26 mouse cellular contexts compared by ENCODE assay signal in genomic region chr17:65665786-65666387, GRCm38 (mm10). TPM values are rescaled to one million over a fixed set of nuclear protein-coding genes. Genes with fewer than 3 reads are reported as not detected.
DNase-seq lines count a peak whose midpoint lies in the region; ATAC-seq and TF ChIP-seq lines count a peak whose summit lies in the region.
"Had no signal": no experiment of that assay in that cellular context is flagged by ENCODE, and none has a peak within 500 bp of the region (broad histone marks: within the 10 kb centered on the region; RNA-seq: fewer than 3 reads in every experiment).

No protein-coding gene starts in this region.

- WGBS in kidney, embryonic 14.5 days, result 65% methylated on average over 12 of the region's 12 CpGs
- 79% methylated on average over 12 of the region's 12 CpGs for WGBS in intestine, embryonic 15.5 days
- WGBS in stomach, embryonic 16.5 days, result 83% methylated on average over 12 of the region's 12 CpGs
- 92% methylated on average over 12 of the region's 12 CpGs for WGBS in limb, embryonic 10.5 days

- H3K27ac ChIP-seq in kidney, embryonic 14.5 days (ENCODE audit: low read depth, low read length), result no peak overlapping the region
- peak overlapping the region; percentile 58 for H3K27ac ChIP-seq in MEL (ENCODE audit: control insufficient read depth, low read depth, low read length)
- no peak overlapping the region for H3K27ac ChIP-seq in intestine, embryonic 15.5 days
- H3K27ac ChIP-seq in stomach, embryonic 16.5 days (ENCODE audit: low read length), result peak overlapping the region; percentile 3; the same call in 1 of the 2 replicates
- H3K27ac ChIP-seq in limb, embryonic 10.5 days, result no peak overlapping the region
- H3K27ac ChIP-seq: embryonic facial prominence, embryonic 13.5 days; forebrain, embryonic 12.5 days; heart, embryonic 13.5 days; layer of hippocampus, adult 2 months; limb, embryonic 12.5 days; liver, embryonic 13.5 days; midbrain, embryonic 15.5 days; neural tube, embryonic 13.5 days had no signal

- 0 out of 2 replicates have a peak, but pooled peaks cover 2% of the 10 kb centered on the region for H3K4me1 ChIP-seq in kidney, embryonic 14.5 days (ENCODE audit: control insufficient read depth, insufficient read depth, low read length)
- peaks cover 28 to 35% of the 10 kb centered on the region in 2 experiments for H3K4me1 ChIP-seq in MEL (ENCODE audit: control insufficient read depth in 1 of 2, insufficient read depth in 2 of 2, low read length in 2 of 2)
- H3K4me1 ChIP-seq in intestine, embryonic 15.5 days (replicated peaks), result no peaks in the 10 kb centered on the region
- peaks cover 12% of the 10 kb centered on the region for H3K4me1 ChIP-seq in stomach, embryonic 16.5 days (ENCODE audit: control insufficient read depth, insufficient read depth, low read length)
- H3K4me1 ChIP-seq in limb, embryonic 10.5 days, result peaks cover 10% of the 10 kb centered on the region; the same call in 1 of the 2 replicates
- H3K4me1 ChIP-seq: embryonic facial prominence, embryonic 13.5 days; forebrain, embryonic 12.5 days had no signal

- TF ChIP-seq RAD21 in MEL (IDR thresholded peaks at IDR 0.05; ENCODE audit: low read depth, low read length), result no peak

- H3K4me3 ChIP-seq in kidney, embryonic 14.5 days (ENCODE audit: low read length), result no peak overlapping the region
- no peak overlapping the region; a peak in 1 of 4 replicates for H3K4me3 ChIP-seq in MEL (ENCODE audit: control insufficient read depth in 1 of 2, insufficient read depth in 1 of 2, low read depth in 2 of 2, low read length in 2 of 2)
- no peak overlapping the region for H3K4me3 ChIP-seq in intestine, embryonic 15.5 days (replicated peaks)
- H3K4me3 ChIP-seq in stomach, embryonic 16.5 days (replicated peaks; ENCODE audit: low read length), result no peak overlapping the region
- H3K4me3 ChIP-seq in limb, embryonic 10.5 days, result no peak overlapping the region
- H3K4me3 ChIP-seq: embryonic facial prominence, embryonic 13.5 days; erythroblast, embryonic 14.5 days; forebrain, embryonic 12.5 days; heart, embryonic 13.5 days; layer of hippocampus, adult 2 months; limb, embryonic 12.5 days; liver, embryonic 13.5 days; megakaryocyte, embryonic 14.5 days; midbrain, embryonic 15.5 days; neural tube, embryonic 13.5 days had no signal

- H3K9me3 ChIP-seq in kidney, embryonic 14.5 days (ENCODE audit: control insufficient read depth, low read length), result no peaks in the 10 kb centered on the region
- H3K9me3 ChIP-seq in MEL (replicated peaks; ENCODE audit: insufficient read depth, low read length), result no peaks in the 10 kb centered on the region
- H3K9me3 ChIP-seq in intestine, embryonic 15.5 days, result no peaks in the 10 kb centered on the region
- no peaks in the 10 kb centered on the region for H3K9me3 ChIP-seq in stomach, embryonic 16.5 days (replicated peaks; ENCODE audit: control insufficient read depth, low read length)
- H3K9me3 ChIP-seq in limb, embryonic 10.5 days (replicated peaks), result no peaks in the 10 kb centered on the region
- H3K9me3 ChIP-seq: embryonic facial prominence, embryonic 13.5 days; forebrain, embryonic 12.5 days; heart, embryonic 13.5 days; limb, embryonic 12.5 days; liver, embryonic 13.5 days; megakaryocyte, embryonic 14.5 days; midbrain, embryonic 15.5 days; neural tube, embryonic 13.5 days had no signal

- H3K27me3 ChIP-seq in kidney, embryonic 14.5 days (ENCODE audit: control insufficient read depth, insufficient read depth, low read length), result no peaks in the 10 kb centered on the region
- H3K27me3 ChIP-seq in MEL (ENCODE audit: control insufficient read depth in 1 of 2, insufficient read depth in 2 of 2, low read length in 2 of 2), result no peaks in the 10 kb centered on the region
- H3K27me3 ChIP-seq in intestine, embryonic 15.5 days (replicated peaks), result no peaks in the 10 kb centered on the region
- no peaks in the 10 kb centered on the region for H3K27me3 ChIP-seq in stomach, embryonic 16.5 days (ENCODE audit: control insufficient read depth, insufficient read depth, low read length)
- no peaks in the 10 kb centered on the region for H3K27me3 ChIP-seq in limb, embryonic 10.5 days (ENCODE audit: low read depth, poor library complexity, severe bottlenecking)
- H3K27me3 ChIP-seq: embryonic facial prominence, embryonic 13.5 days; forebrain, embryonic 12.5 days; heart, embryonic 13.5 days; limb, embryonic 12.5 days; liver, embryonic 13.5 days; midbrain, embryonic 15.5 days; neural tube, embryonic 13.5 days had no signal

- DNase-seq in kidney, adult 18-20 months, result no peak
- DNase-seq in MEL (ENCODE audit: low read depth, low spot score), result no peak
- no peak for DNase-seq in ovary, postnatal 36 days (ENCODE audit: low spot score)
- DNase-seq in limb, embryonic 10.5 days (ENCODE audit: low spot score), result no peak
- DNase-seq: cerebellum, adult 2 months; cerebellum, postnatal 25 days; liver, embryonic 13.5 days; lung, adult 2 months; right cerebral cortex, adult 18-20 months; thymus, postnatal 25 days had no signal

- TF ChIP-seq EP300 in MEL (IDR thresholded peaks at IDR 0.05; ENCODE audit: low read depth in 1 of 2, low read length in 2 of 2), result no peak

- no peak for TF ChIP-seq CTCF in MEL (IDR thresholded peaks at IDR 0.05 in 2 of 3, conservative IDR thresholded peaks at IDR 0.05 in 1 of 3; ENCODE audit: control insufficient read depth in 1 of 3, insufficient read depth in 1 of 3, low read depth in 2 of 3, low read length in 3 of 3, poor library complexity in 1 of 3, severe bottlenecking in 1 of 3)

- no peaks in the 10 kb centered on the region for H3K36me3 ChIP-seq in kidney, embryonic 14.5 days (ENCODE audit: control insufficient read depth, insufficient read depth, low read length)
- peaks cover 0 to 37% of the 10 kb centered on the region in 2 experiments; a peak in 2 of 4 replicates for H3K36me3 ChIP-seq in MEL (ENCODE audit: control insufficient read depth in 1 of 2, insufficient read depth in 2 of 2, low read length in 2 of 2)
- H3K36me3 ChIP-seq in intestine, embryonic 15.5 days, result no peaks in the 10 kb centered on the region
- H3K36me3 ChIP-seq in stomach, embryonic 16.5 days (ENCODE audit: control insufficient read depth, insufficient read depth, low read length), result no peaks in the 10 kb centered on the region
- no peaks in the 10 kb centered on the region for H3K36me3 ChIP-seq in limb, embryonic 10.5 days
- H3K36me3 ChIP-seq: forebrain, embryonic 12.5 days; heart, embryonic 13.5 days; liver, embryonic 13.5 days; midbrain, embryonic 15.5 days had no signal

- H3K79me2 ChIP-seq in MEL (ENCODE audit: control insufficient read depth, insufficient read depth, low read length, poor library complexity), result no peaks in the 10 kb centered on the region

- H3K9ac ChIP-seq in kidney, embryonic 14.5 days (ENCODE audit: low read depth, low read length), result no peak overlapping the region
- peak overlapping the region; percentile 23; the same call in 1 of the 2 replicates for H3K9ac ChIP-seq in MEL (ENCODE audit: control insufficient read depth, low read depth, low read length, poor library complexity, severe bottlenecking)
- no peak overlapping the region for H3K9ac ChIP-seq in intestine, embryonic 15.5 days
- no peak overlapping the region for H3K9ac ChIP-seq in stomach, embryonic 16.5 days (ENCODE audit: low read length)
- H3K9ac ChIP-seq: embryonic facial prominence, embryonic 13.5 days; forebrain, embryonic 12.5 days; heart, embryonic 13.5 days; limb, embryonic 12.5 days; liver, embryonic 13.5 days; midbrain, embryonic 15.5 days; neural tube, embryonic 13.5 days had no signal

- no peak overlapping the region for H3K4me2 ChIP-seq in kidney, embryonic 14.5 days (replicated peaks; ENCODE audit: low read depth, low read length)
- no peak overlapping the region for H3K4me2 ChIP-seq in intestine, embryonic 15.5 days (replicated peaks)
- H3K4me2 ChIP-seq in stomach, embryonic 16.5 days (ENCODE audit: low read depth, low read length), result no peak overlapping the region
- H3K4me2 ChIP-seq: embryonic facial prominence, embryonic 13.5 days; forebrain, embryonic 12.5 days; heart, embryonic 13.5 days; limb, embryonic 12.5 days; liver, embryonic 13.5 days; midbrain, embryonic 15.5 days; neural tube, embryonic 13.5 days had no signal

- no peak for TF ChIP-seq POLR2A in MEL (IDR thresholded peaks at IDR 0.05; ENCODE audit: control insufficient read depth in 1 of 2, insufficient read depth in 1 of 2, low read depth in 1 of 2, low read length in 2 of 2, poor library complexity in 1 of 2)

- 0 out of 2 replicates have a peak, but pooled peaks have one; percentile 36 for ATAC-seq in kidney, embryonic 14.5 days (ENCODE audit: low FRiP score, low TSS enrichment)
- peak; percentile 32; the same call in 1 of the 2 replicates for ATAC-seq in intestine, embryonic 15.5 days
- ATAC-seq in stomach, embryonic 16.5 days (ENCODE audit: insufficient read depth, low FRiP score), result no peak
- ATAC-seq: hindbrain, embryonic 16.5 days; midbrain, embryonic 15.5 days had no signal

TF ChIP-seq in MEL, 35 proteins besides CTCF, POLR2A, EP300 and RAD21:
- no peak for TF ChIP-seq GATA1 (IDR thresholded peaks at IDR 0.05; ENCODE audit: low read depth, low read length)
- 0 out of 2 replicates have a peak, but pooled peaks have one; percentile 2 for TF ChIP-seq USF1 (IDR thresholded peaks at IDR 0.05; ENCODE audit: low read depth, low read length)

RNA-seq across cellular contexts. Expression of gene Txndc2, which starts 23.9 kb away (rescaled TPM):
- polyA plus RNA-seq in kidney, embryonic 14.5 days (2014; fragmentation: Nextera tagmentation; extraction: Ambion mirVana), result not detected in 2 replicates
- not detected in 2 replicates for total RNA-seq in MEL (2012; rRNA removed)
- polyA plus RNA-seq in MEL (2012; ENCODE audit: insufficient read depth in 1 of 2, insufficient read length in 2 of 2, low read depth in 1 of 2, low replicate concordance in 2 of 2, missing spikeins in 1 of 2), result not detected
- polyA plus RNA-seq in intestine, embryonic 15.5 days (2015; fragmentation: Nextera tagmentation; extraction: Ambion mirVana), result not detected in 2 replicates
- not detected in 2 replicates for polyA plus RNA-seq in stomach, embryonic 16.5 days (2015; fragmentation: Nextera tagmentation; extraction: Ambion mirVana)
- polyA plus RNA-seq in limb, embryonic 10.5 days (2016; fragmentation: Nextera tagmentation; extraction: Ambion mirVana), result not detected in 2 replicates
- total RNA-seq: gastrocnemius, adult 18-20 months; hematopoietic stem cell, adult 5-6 weeks; layer of hippocampus, adult 2 months; layer of hippocampus, postnatal 25 days had no signal
- polyA plus RNA-seq: embryonic facial prominence, embryonic 13.5 days; erythroblast, embryonic 14.5 days; heart, embryonic 13.5 days; hindbrain, embryonic 16.5 days; liver, embryonic 13.5 days; neural tube, embryonic 13.5 days had no signal

RNA-seq across cellular contexts. Expression of gene Vapa, which starts 52.5 kb away (rescaled TPM):
- polyA plus RNA-seq in kidney, embryonic 14.5 days (2014; fragmentation: Nextera tagmentation; extraction: Ambion mirVana), result 190 and 201 TPM in 2 replicates
- 56.7 and 60.2 TPM in 2 replicates for total RNA-seq in MEL (2012; rRNA removed)
- 100 to 1,000 TPM in 1 of 2 experiments, 10 to 100 TPM in 1; 85.3 to 507 TPM for polyA plus RNA-seq in MEL (2012; ENCODE audit: insufficient read depth in 1 of 2, insufficient read length in 2 of 2, low read depth in 1 of 2, low replicate concordance in 2 of 2, missing spikeins in 1 of 2)
- polyA plus RNA-seq in intestine, embryonic 15.5 days (2015; fragmentation: Nextera tagmentation; extraction: Ambion mirVana), result 206 and 240 TPM in 2 replicates
- 155 and 158 TPM in 2 replicates for polyA plus RNA-seq in stomach, embryonic 16.5 days (2015; fragmentation: Nextera tagmentation; extraction: Ambion mirVana)
- 165 TPM in 2 replicates for polyA plus RNA-seq in limb, embryonic 10.5 days (2016; fragmentation: Nextera tagmentation; extraction: Ambion mirVana)

Comparison
In these comparisons a context has a peak if more than half of its experiments do, and no peak if none do; other contexts are left out.
1. H3K27ac ChIP-seq: peak in MEL (single experiment) and stomach, embryonic 16.5 days (single experiment); none in kidney, embryonic 14.5 days (single experiment), intestine, embryonic 15.5 days (single experiment) and limb, embryonic 10.5 days (single experiment).